Mouse (Mus musculus) intestine, embryonic 15.5 days (tissue): Measurements from ENCODE around the gene Hist1h3a. TPM values are rescaled to one million over a fixed set of nuclear protein-coding genes. Genes with fewer than 3 reads are reported as not detected.
"Not testable (repeated sequence)": the region's sequence is repeated elsewhere in the genome, so short reads cannot be mapped to it uniquely, and the experiment has no call there.

Experiments used
- ATAC-seq: fragments of 200-750 bp; cut with Nextera tagmentation; 2 replicates; pipeline ENCODE4 v1.8.0; 2017; ENCODE audit warnings: moderate TSS enrichment, moderate library complexity
- H3K27ac ChIP-seq: fragments of 300-500 bp; sonication (generic); 2 replicates; pipeline ENCODE4 v1.5.1; 2015; ENCODE audit warnings: mild to moderate bottlenecking, inconsistent platforms
- H3K27me3 ChIP-seq: fragments of 300-500 bp; sonication (generic); replicated peaks from 2 replicates; pipeline ENCODE4 v1.6.1; 2015; ENCODE audit warnings: inconsistent platforms
- H3K36me3 ChIP-seq: fragments of 300-500 bp; sonication (generic); 2 replicates; pipeline ENCODE4 v1.6.1; 2015; ENCODE audit warnings: inconsistent platforms
- H3K4me1 ChIP-seq: fragments of 300-500 bp; sonication (generic); replicated peaks from 2 replicates; pipeline ENCODE4 v1.6.1; 2015; ENCODE audit warnings: inconsistent platforms
- H3K4me2 ChIP-seq: fragments of 300-500 bp; sonication (generic); replicated peaks from 2 replicates; pipeline ENCODE4 v1.6.1; 2015; ENCODE audit warnings: mild to moderate bottlenecking, inconsistent platforms
- H3K4me3 ChIP-seq: fragments of 300-500 bp; sonication (generic); replicated peaks from 2 replicates; pipeline ENCODE4 v1.5.1; 2015; ENCODE audit warnings: inconsistent platforms
- H3K9ac ChIP-seq: fragments of 300-500 bp; sonication (generic); 2 replicates; pipeline ENCODE4 v1.6.1; 2015; ENCODE audit warnings: inconsistent platforms
- H3K9me3 ChIP-seq: fragments of 300-500 bp; sonication (generic); 2 replicates; pipeline ENCODE4 v1.6.1; 2016; ENCODE audit warnings: inconsistent platforms
- WGBS: fragments of 180-500 bp; shearing (Covaris S2); methylation state at CpG from one replicate; pipeline ENCODE4 v1.1.7; 2015; 5-methylcytosine and 5-hydroxymethylcytosine counted together
- polyA plus RNA-seq: library from polyadenylated mRNA; unstranded; fragments of >200 nt; fragmentation: Nextera tagmentation; extraction: Ambion mirVana; gene quantifications from 2 replicates; pipeline ENCODE4 v1.2.1, GENCODE M21; 2015

Hist1h3a gene
- polyA plus RNA-seq, 1 experiment from 2014 or later, result 6.4 TPM

- no peak overlapping the region for H3K4me3 ChIP-seq
- no peak overlapping the region for H3K9ac ChIP-seq
- no peak overlapping the region for H3K4me2 ChIP-seq
- H3K27ac ChIP-seq, result no peak overlapping the region
- no peaks in the 10 kb centered on the region for H3K9me3 ChIP-seq
- H3K4me1 ChIP-seq, result 0 out of 2 replicates have a peak, but pooled peaks cover under 1% of the 10 kb centered on the region
- H3K36me3 ChIP-seq, result no peaks in the 10 kb centered on the region
- no peaks in the 10 kb centered on the region for H3K27me3 ChIP-seq
- no peak for ATAC-seq
Measured at GRCm38 (mm10) chr13:23755000-23755399, 7.2 kb downstream of the Hist1h3a start.

- Histone ChIP-seq H3K27ac (no peak overlapping the region), H3K9me3 (no peaks in the 10 kb centered on the region), H3K4me1 (no peaks in the 10 kb centered on the region), H3K36me3 (no peaks in the 10 kb centered on the region), H3K4me2 (peak overlapping the region; percentile 53), H3K27me3 (no peaks in the 10 kb centered on the region), H3K4me3 (no peak overlapping the region), H3K9ac (no peak overlapping the region)
- ATAC-seq, result no peak
- WGBS, result 53% methylated on average over 4 of the region's 4 CpGs
Measured at GRCm38 (mm10) chr13:23753314-23754078, 8.7 kb downstream of the Hist1h3a start.

GRCm38 (mm10) chr13:23752742-23753172, 9.4 kb downstream of the Hist1h3a start:
- H3K27me3 ChIP-seq, result no peaks in the 10 kb centered on the region
- no peaks in the 10 kb centered on the region for H3K36me3 ChIP-seq
- 5% methylated on average over 6 of the region's 6 CpGs for WGBS
- H3K4me1 ChIP-seq, result 0 out of 2 replicates have a peak, but pooled peaks cover 4% of the 10 kb centered on the region
- no peaks in the 10 kb centered on the region for H3K9me3 ChIP-seq
- peak overlapping the region; percentile 51 for H3K9ac ChIP-seq
- H3K27ac ChIP-seq, result peak overlapping the region; percentile 80
- peak overlapping the region; percentile 33 for H3K4me3 ChIP-seq
- ATAC-seq, result no peak
- peak overlapping the region; percentile 53 for H3K4me2 ChIP-seq

- Histone ChIP-seq H3K9ac (peak within 1 kb of the TSS; percentile 54), H3K4me2 (peak within 1 kb of the TSS; percentile 63), H3K4me3 (peak within 1 kb of the TSS; percentile 39), H3K27ac (peak within 1 kb of the TSS; percentile 96)
- WGBS, result 0% methylated on average over 18 of the region's 47 CpGs
- not testable (repeated sequence) for H3K27me3 ChIP-seq, H3K36me3 ChIP-seq, H3K4me1 ChIP-seq, H3K9me3 ChIP-seq
- peak; percentile 87 for ATAC-seq
Measured at GRCm38 (mm10) chr13:23752067-23752741, 10.0 kb downstream of the Hist1h3a start, which contains the start of gene Hist1h3b. TSS of gene Hist1h3b (plus strand) at chr13:23752267.

- H3K27me3 ChIP-seq, result no peaks in the 10 kb centered on the region
- peak overlapping the region; percentile 96 for H3K27ac ChIP-seq
- H3K4me2 ChIP-seq, result peak overlapping the region; percentile 63
- no peaks in the 10 kb centered on the region for H3K36me3 ChIP-seq
- H3K4me1 ChIP-seq, result 0 out of 2 replicates have a peak, but pooled peaks cover 4% of the 10 kb centered on the region
- H3K9ac ChIP-seq, result peak overlapping the region; percentile 54
- WGBS, result 2% methylated on average over 11 of the region's 11 CpGs
- H3K4me3 ChIP-seq, result peak overlapping the region; percentile 39
- H3K9me3 ChIP-seq, result no peaks in the 10 kb centered on the region
- ATAC-seq, result peak; percentile 14; the same call in 1 of the 2 replicates
Measured at GRCm38 (mm10) chr13:23751478-23751956, 10.7 kb downstream of the Hist1h3a start.

- H3K9me3 ChIP-seq, H3K27me3 ChIP-seq, H3K4me1 ChIP-seq, H3K36me3 ChIP-seq: not testable (repeated sequence)
- H3K4me3 ChIP-seq, result peak within 1 kb of the TSS; percentile 39
- peak; percentile 59 for ATAC-seq
- WGBS, result under 1% methylated on average over 34 of the region's 47 CpGs
- H3K27ac ChIP-seq, result peak within 1 kb of the TSS; percentile 96
- H3K9ac ChIP-seq, result peak within 1 kb of the TSS; percentile 54
- H3K4me2 ChIP-seq, result peak within 1 kb of the TSS; percentile 63
Measured at GRCm38 (mm10) chr13:23750839-23751477, 11.2 kb downstream of the Hist1h3a start, which contains the start of gene Hist1h2ab. TSS of gene Hist1h2ab (plus strand) at chr13:23751126.

- Histone ChIP-seq H3K9ac (no peak overlapping the region), H3K27ac (no peak overlapping the region), H3K27me3 (no peaks in the 10 kb centered on the region), H3K4me2 (no peak overlapping the region), H3K4me3 (no peak overlapping the region), H3K4me1 (0 out of 2 replicates have a peak, but pooled peaks cover 4% of the 10 kb centered on the region), H3K36me3 (no peaks in the 10 kb centered on the region), H3K9me3 (no peaks in the 10 kb centered on the region)
- ATAC-seq, result no peak
- 92% methylated on average over 5 of the region's 5 CpGs for WGBS
Measured at GRCm38 (mm10) chr13:23749563-23750121, 12.5 kb downstream of the Hist1h3a start.

- 0 out of 2 replicates have a peak, but pooled peaks cover 4% of the 10 kb centered on the region for H3K4me1 ChIP-seq
- 6% methylated on average over 4 of the region's 4 CpGs for WGBS
- H3K27me3 ChIP-seq, result no peaks in the 10 kb centered on the region
- H3K4me3 ChIP-seq, result no peak overlapping the region
- no peaks in the 10 kb centered on the region for H3K9me3 ChIP-seq
- peak overlapping the region; percentile 95 for H3K27ac ChIP-seq
- H3K4me2 ChIP-seq, result peak overlapping the region; percentile 52
- H3K9ac ChIP-seq, result 0 out of 2 replicates have a peak overlapping the region, but pooled peaks have one; percentile 30
- no peaks in the 10 kb centered on the region for H3K36me3 ChIP-seq
- no peak for ATAC-seq
Measured at GRCm38 (mm10) chr13:23747892-23748288, 14.3 kb downstream of the Hist1h3a start.

- peak overlapping the region; percentile 26 for H3K4me3 ChIP-seq
- no peaks in the 10 kb centered on the region for H3K27me3 ChIP-seq
- 3% methylated on average over 13 of the region's 13 CpGs for WGBS
- 0 out of 2 replicates have a peak, but pooled peaks cover 4% of the 10 kb centered on the region for H3K4me1 ChIP-seq
- peak overlapping the region; percentile 95 for H3K27ac ChIP-seq
- no peak for ATAC-seq
- peak overlapping the region; percentile 42 for H3K9ac ChIP-seq
- H3K4me2 ChIP-seq, result peak overlapping the region; percentile 52
- no peaks in the 10 kb centered on the region for H3K9me3 ChIP-seq
- H3K36me3 ChIP-seq, result no peaks in the 10 kb centered on the region
Measured at GRCm38 (mm10) chr13:23747081-23747891, 14.9 kb downstream of the Hist1h3a start.

- not testable (repeated sequence) for H3K36me3 ChIP-seq, H3K27me3 ChIP-seq, H3K4me1 ChIP-seq, H3K9me3 ChIP-seq
- under 1% methylated on average over 46 of the region's 58 CpGs for WGBS
- peak; percentile 91 for ATAC-seq
- H3K27ac ChIP-seq, result peak within 1 kb of the TSS; percentile 98
- peak within 1 kb of the TSS; percentile 54 for H3K9ac ChIP-seq
- H3K4me2 ChIP-seq, result peak within 1 kb of the TSS; percentile 56
- H3K4me3 ChIP-seq, result peak within 1 kb of the TSS; percentile 39
Measured at GRCm38 (mm10) chr13:23746201-23747080, 15.7 kb downstream of the Hist1h3a start, which contains the start of gene Hist1h2bb. TSS of gene Hist1h2bb (plus strand) at chr13:23746734.
